In genomic region chr7:79880998-79881397, GRCm38 (mm10) we compare ENCODE assay signal across 11 mouse cellular contexts. TPM values are rescaled to one million over a fixed set of nuclear protein-coding genes. Genes with fewer than 3 reads are reported as not detected.
DNase-seq lines count a peak whose midpoint lies in the region; ATAC-seq and TF ChIP-seq lines count a peak whose summit lies in the region.
"Had no signal": no experiment of that assay in that cellular context is flagged by ENCODE, and none has a peak within 500 bp of the region (broad histone marks: within the 10 kb centered on the region; RNA-seq: fewer than 3 reads in every experiment).

No protein-coding gene starts in this region.

- H3K9ac ChIP-seq in embryonic facial prominence, embryonic 12.5 days, result no peak overlapping the region
- no peak overlapping the region for H3K9ac ChIP-seq in hindbrain, embryonic 11.5 days (ENCODE audit: low read depth, low read length)
- H3K9ac ChIP-seq in forebrain, postnatal 0 days, result no peak overlapping the region
- H3K9ac ChIP-seq: neural tube, embryonic 15.5 days had no signal

- no peaks in the 10 kb centered on the region for H3K9me3 ChIP-seq in embryonic facial prominence, embryonic 12.5 days
- no peaks in the 10 kb centered on the region for H3K9me3 ChIP-seq in hindbrain, embryonic 11.5 days (ENCODE audit: control insufficient read depth, low read length)
- no peaks in the 10 kb centered on the region for H3K9me3 ChIP-seq in forebrain, postnatal 0 days (ENCODE audit: low read length)
- H3K9me3 ChIP-seq: neural tube, embryonic 15.5 days had no signal

- H3K36me3 ChIP-seq in embryonic facial prominence, embryonic 12.5 days, result peaks cover 40% of the 10 kb centered on the region
- 0 out of 2 replicates have a peak, but pooled peaks cover 5% of the 10 kb centered on the region for H3K36me3 ChIP-seq in hindbrain, embryonic 11.5 days (ENCODE audit: control insufficient read depth, insufficient read depth, low read length)
- peaks cover 50% of the 10 kb centered on the region for H3K36me3 ChIP-seq in forebrain, postnatal 0 days (ENCODE audit: insufficient read depth)

- intact Hi-C loops in left cerebral cortex, postnatal 4 days (cut with DNase I), result no loop called here

- ATAC-seq in embryonic facial prominence, embryonic 12.5 days (ENCODE audit: insufficient number of reproducible peaks, insufficient read depth, low FRiP score, low TSS enrichment), result no peak
- ATAC-seq in hindbrain, embryonic 11.5 days (ENCODE audit: low FRiP score), result no peak
- no peak for ATAC-seq in forebrain, postnatal 0 days
- ATAC-seq: forebrain, embryonic 16.5 days had no signal

- H3K4me1 ChIP-seq in embryonic facial prominence, embryonic 12.5 days, result peaks cover 3% of the 10 kb centered on the region; the same call in 1 of the 2 replicates
- no peaks in the 10 kb centered on the region for H3K4me1 ChIP-seq in hindbrain, embryonic 11.5 days (replicated peaks; ENCODE audit: control insufficient read depth, insufficient read depth, low read length)
- no peaks in the 10 kb centered on the region for H3K4me1 ChIP-seq in forebrain, postnatal 0 days (ENCODE audit: insufficient read depth)
- H3K4me1 ChIP-seq: neural tube, embryonic 15.5 days had no signal

- H3K27ac ChIP-seq in embryonic facial prominence, embryonic 12.5 days, result peak overlapping the region; percentile 37; the same call in 1 of the 2 replicates
- no peak overlapping the region for H3K27ac ChIP-seq in hindbrain, embryonic 11.5 days (ENCODE audit: low read depth, low read length)
- no peak overlapping the region for H3K27ac ChIP-seq in forebrain, postnatal 0 days (ENCODE audit: low read depth, low read length)
- H3K27ac ChIP-seq: macrophage; neural tube, embryonic 15.5 days had no signal

- DNase-seq in embryo, embryonic 10.5 days (ENCODE audit: low spot score), result peak; percentile 9
- DNase-seq in embryo, embryonic 11 days, result no peak
- peak; percentile 8 for DNase-seq in 416B (ENCODE audit: low read depth)
- DNase-seq in heart, postnatal 4 days, result peak; percentile 32
- DNase-seq in hindbrain, embryonic 11.5 days (ENCODE audit: low spot score), result no peak
- DNase-seq in forebrain, postnatal 0 days, result no peak
- DNase-seq in left cerebral cortex, postnatal 4 days, result no peak

- no peak for TF ChIP-seq CTCF in forebrain, postnatal 0 days (IDR thresholded peaks at IDR 0.05; ENCODE audit: low read depth)

- H3K4me3 ChIP-seq in embryonic facial prominence, embryonic 12.5 days, result no peak overlapping the region
- no peak overlapping the region for H3K4me3 ChIP-seq in hindbrain, embryonic 11.5 days (ENCODE audit: low read depth, low read length)
- H3K4me3 ChIP-seq in forebrain, postnatal 0 days (ENCODE audit: low read depth, low read length), result no peak overlapping the region
- H3K4me3 ChIP-seq: neural tube, embryonic 15.5 days had no signal

- no peaks in the 10 kb centered on the region for H3K27me3 ChIP-seq in embryonic facial prominence, embryonic 12.5 days
- H3K27me3 ChIP-seq in hindbrain, embryonic 11.5 days (ENCODE audit: control insufficient read depth, insufficient read depth, low read length), result no peaks in the 10 kb centered on the region
- no peaks in the 10 kb centered on the region for H3K27me3 ChIP-seq in forebrain, postnatal 0 days (ENCODE audit: insufficient read depth, low read length)
- H3K27me3 ChIP-seq: neural tube, embryonic 15.5 days had no signal

- H3K4me2 ChIP-seq in embryonic facial prominence, embryonic 12.5 days (replicated peaks), result no peak overlapping the region
- H3K4me2 ChIP-seq in hindbrain, embryonic 11.5 days (replicated peaks; ENCODE audit: low read depth, low read length), result no peak overlapping the region
- H3K4me2 ChIP-seq in forebrain, postnatal 0 days (ENCODE audit: low read depth), result no peak overlapping the region
- H3K4me2 ChIP-seq: neural tube, embryonic 15.5 days had no signal

- WGBS in embryonic facial prominence, embryonic 12.5 days, result 23% methylated on average over 3 of the region's 3 CpGs
- WGBS in hindbrain, embryonic 11.5 days, result 50% methylated on average over 3 of the region's 3 CpGs
- WGBS in forebrain, postnatal 0 days, result 51% methylated on average over 3 of the region's 3 CpGs

RNA-seq across cellular contexts. Expression of gene Anpep, which starts 20.1 kb away (rescaled TPM):
- 5.2 and 7.6 TPM in 2 replicates for polyA plus RNA-seq in embryonic facial prominence, embryonic 12.5 days (2016; fragmentation: Nextera tagmentation; extraction: Ambion mirVana)
- 10 to 100 TPM; 21.0 to 21.4 TPM for total RNA-seq in heart, postnatal 4 days (2021)
- polyA plus RNA-seq in hindbrain, embryonic 11.5 days (2014; fragmentation: Nextera tagmentation; extraction: Ambion mirVana), result 4.9 and 6.2 TPM in 2 replicates
- total RNA-seq in forebrain, postnatal 0 days (2014; rRNA removed), result 3.4 and 5.8 TPM in 2 replicates
- polyA plus RNA-seq in forebrain, postnatal 0 days (2015; fragmentation: Nextera tagmentation; extraction: Ambion mirVana), result 3.7 and 4.7 TPM in 2 replicates
- total RNA-seq in left cerebral cortex, postnatal 4 days (2021), result 1 to 10 TPM; 7.4 to 8.4 TPM

RNA-seq across cellular contexts. Expression of gene Ap3s2, which starts 39.5 kb away (rescaled TPM):
- 33.8 and 38.1 TPM in 2 replicates for polyA plus RNA-seq in embryonic facial prominence, embryonic 12.5 days (2016; fragmentation: Nextera tagmentation; extraction: Ambion mirVana)
- 10 to 100 TPM; 25.0 to 26.5 TPM for total RNA-seq in heart, postnatal 4 days (2021)
- 46.6 and 53.8 TPM in 2 replicates for polyA plus RNA-seq in hindbrain, embryonic 11.5 days (2014; fragmentation: Nextera tagmentation; extraction: Ambion mirVana)
- total RNA-seq in forebrain, postnatal 0 days (2014; rRNA removed), result 32.1 and 38.0 TPM in 2 replicates
- 36.7 and 39.0 TPM in 2 replicates for polyA plus RNA-seq in forebrain, postnatal 0 days (2015; fragmentation: Nextera tagmentation; extraction: Ambion mirVana)
- 10 to 100 TPM; 50.8 to 51.6 TPM for total RNA-seq in left cerebral cortex, postnatal 4 days (2021)

RNA-seq across cellular contexts. Expression of gene Arpin, which starts 54.2 kb away (rescaled TPM):
- polyA plus RNA-seq in embryonic facial prominence, embryonic 12.5 days (2016; fragmentation: Nextera tagmentation; extraction: Ambion mirVana), result 18.7 and 20.5 TPM in 2 replicates
- 10 to 100 TPM; 25.1 to 26.0 TPM for total RNA-seq in heart, postnatal 4 days (2021)
- polyA plus RNA-seq in hindbrain, embryonic 11.5 days (2014; fragmentation: Nextera tagmentation; extraction: Ambion mirVana), result 22.5 and 24.9 TPM in 2 replicates
- total RNA-seq in forebrain, postnatal 0 days (2014; rRNA removed), result 19.5 and 22.8 TPM in 2 replicates
- polyA plus RNA-seq in forebrain, postnatal 0 days (2015; fragmentation: Nextera tagmentation; extraction: Ambion mirVana), result 10.5 and 12.5 TPM in 2 replicates
- total RNA-seq in left cerebral cortex, postnatal 4 days (2021), result 1 to 10 TPM; 8.3 to 9.4 TPM

Comparison
In these comparisons a context has a peak if more than half of its experiments do, and no peak if none do; other contexts are left out.
1. DNase-seq: peak in embryo, embryonic 10.5 days (single experiment), 416B (single experiment) and heart, postnatal 4 days (single experiment); none in embryo, embryonic 11 days (single experiment), hindbrain, embryonic 11.5 days (single experiment), forebrain, postnatal 0 days (single experiment) and left cerebral cortex, postnatal 4 days (single experiment).